Mouse (Mus musculus) lung, postnatal 36 days (tissue): ENCODE results near the gene Celf2.

Experiments
- DNase-seq: peaks from one replicate; pipeline ENCODE4 v3.0.0; 2022; ENCODE audit warnings: mixed read lengths

Gene Celf2

GRCm38 (mm10) chr2:7079390-7079789 is 430.0 kb downstream of the Celf2 start:
- no peak for DNase-seq

- DNase-seq: no peak
These were observed 435.6 kb downstream of the Celf2 start for GRCm38 (mm10) chr2:7073730-7074129.

- no peak for DNase-seq
These were observed 436.8 kb downstream of the Celf2 start for GRCm38 (mm10) chr2:7072344-7073265.

GRCm38 (mm10) chr2:7069458-7069857 is 439.9 kb downstream of the Celf2 start:
- DNase-seq: no peak

GRCm38 (mm10) chr2:7068281-7068680 is 441.1 kb downstream of the Celf2 start:
- DNase-seq: no peak

- peak; percentile 45 for DNase-seq
These were observed 445.7 kb downstream of the Celf2 start for GRCm38 (mm10) chr2:7063574-7064192.

- DNase-seq: peak; percentile 66
These were observed 448.8 kb downstream of the Celf2 start for GRCm38 (mm10) chr2:7060490-7061105.

GRCm38 (mm10) chr2:7056401-7056800 is 453.0 kb downstream of the Celf2 start:
- DNase-seq: peak; percentile 71

GRCm38 (mm10) chr2:7055958-7056357 is 453.4 kb downstream of the Celf2 start:
- peak; percentile 74 for DNase-seq

- DNase-seq: no peak
These were observed 458.3 kb downstream of the Celf2 start for GRCm38 (mm10) chr2:7051090-7051489.

GRCm38 (mm10) chr2:7046155-7046554 is 463.2 kb downstream of the Celf2 start:
- no peak for DNase-seq

- no peak for DNase-seq
These were observed 463.8 kb downstream of the Celf2 start for GRCm38 (mm10) chr2:7045531-7045930.

- DNase-seq: no peak
These were observed 465.4 kb downstream of the Celf2 start for GRCm38 (mm10) chr2:7043770-7044459.

- no peak for DNase-seq
These were observed 468.4 kb downstream of the Celf2 start for GRCm38 (mm10) chr2:7040940-7041339.

GRCm38 (mm10) chr2:7038991-7039390 is 470.4 kb downstream of the Celf2 start:
- no peak for DNase-seq

- DNase-seq: no peak
These were observed 478.0 kb downstream of the Celf2 start for GRCm38 (mm10) chr2:7031389-7031788.

- DNase-seq: no peak
These were observed 482.6 kb downstream of the Celf2 start for GRCm38 (mm10) chr2:7026737-7027136.

- DNase-seq: peak; percentile 70
These were observed 483.8 kb downstream of the Celf2 start for GRCm38 (mm10) chr2:7025594-7025993.

- no peak for DNase-seq
These were observed 487.2 kb downstream of the Celf2 start for GRCm38 (mm10) chr2:7022184-7022583.

- DNase-seq: no peak
These were observed 491.8 kb downstream of the Celf2 start for GRCm38 (mm10) chr2:7017384-7018113.

GRCm38 (mm10) chr2:7013126-7013525 is 496.2 kb downstream of the Celf2 start:
- peak; percentile 12 for DNase-seq

GRCm38 (mm10) chr2:7006816-7007215 is 502.5 kb downstream of the Celf2 start:
- DNase-seq: no peak
